Mouse (Mus musculus) bone marrow macrophage, adult 2 months (primary cell): ENCODE data around the gene Pde4dip.

Source experiments
- CTCF ChIP-seq: IDR thresholded peaks from 2 replicates; pipeline ENCODE4 v1.5.1; 2012; ENCODE audit warnings: low read depth, mild to moderate bottlenecking, low read length, moderate library complexity
- POLR2A ChIP-seq: IDR thresholded peaks from 2 replicates; pipeline ENCODE4 v1.6.1; 2012; ENCODE audit warnings: mild to moderate bottlenecking, low read depth, low read length, borderline replicate concordance

DNA sequence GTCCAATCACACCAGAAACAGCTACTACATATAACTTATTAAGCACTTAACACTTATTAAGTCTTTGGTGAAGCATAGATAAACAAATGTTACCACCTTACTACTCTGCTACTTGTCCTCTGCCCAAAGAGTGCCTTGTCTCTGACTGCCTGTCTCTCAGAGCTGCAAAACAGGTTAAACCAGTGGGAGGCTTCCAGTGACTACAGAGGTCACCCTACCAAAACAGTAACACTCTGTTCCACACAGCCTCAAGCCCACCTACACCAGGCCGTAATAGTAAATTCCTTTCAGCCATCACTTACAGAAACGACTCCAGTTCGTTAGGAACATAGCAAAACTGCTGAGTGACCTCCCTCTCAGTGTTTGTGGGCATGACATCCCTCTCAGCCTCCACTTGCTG is 84.8 kb downstream of the Pde4dip start:
- no peak for TF ChIP-seq POLR2A
- TF ChIP-seq CTCF, result no peak
